Mouse (Mus musculus): ENCODE data around the gene Uqcrh. TPM values are rescaled to one million over a fixed set of nuclear protein-coding genes. Genes with fewer than 3 reads are reported as not detected.

The Uqcrh gene
- polyA plus RNA-seq, 1 experiment: 60.5 TPM

GRCm38 (mm10) chr4:116100959-116101358 lies 26.1 kb upstream of the Uqcrh start:
- 62% methylated on average over 7 of the region's 7 CpGs for WGBS
- Histone ChIP-seq H3K27ac (ENCODE audit: insufficient read depth, low read depth, low read length) (no peak overlapping the region), H3K4me1 (ENCODE audit: control insufficient read depth, insufficient read depth, insufficient read length, low read length) (no peaks in the 10 kb centered on the region), H3K4me3 (ENCODE audit: low read depth, low read length) (no peak overlapping the region), H3K36me3 (ENCODE audit: control insufficient read depth, insufficient read depth, low read length) (peaks cover 39% of the 10 kb centered on the region), H3K27me3 (ENCODE audit: control insufficient read depth, insufficient read depth, low read length) (no peaks in the 10 kb centered on the region)
- TF ChIP-seq CTCF (IDR thresholded peaks at IDR 0.05; ENCODE audit: extremely low read depth, insufficient read length, insufficient replicate concordance, low read depth, low read length): no peak
- TF ChIP-seq POLR2A (IDR thresholded peaks at IDR 0.05; ENCODE audit: low read depth, low read length): no peak

GRCm38 (mm10) chr4:116097211-116097610 lies 22.3 kb upstream of the Uqcrh start:
- no peak for TF ChIP-seq CTCF (IDR thresholded peaks at IDR 0.05; ENCODE audit: extremely low read depth, insufficient read length, insufficient replicate concordance, low read depth, low read length)
- no peak for TF ChIP-seq POLR2A (IDR thresholded peaks at IDR 0.05; ENCODE audit: low read depth, low read length)
- Histone ChIP-seq H3K27ac (ENCODE audit: insufficient read depth, low read depth, low read length) (no peak overlapping the region), H3K27me3 (ENCODE audit: control insufficient read depth, insufficient read depth, low read length) (no peaks in the 10 kb centered on the region), H3K4me1 (ENCODE audit: control insufficient read depth, insufficient read depth, insufficient read length, low read length) (no peaks in the 10 kb centered on the region), H3K4me3 (ENCODE audit: low read depth, low read length) (no peak overlapping the region), H3K36me3 (ENCODE audit: control insufficient read depth, insufficient read depth, low read length) (peaks cover 64% of the 10 kb centered on the region)
- WGBS: 63% methylated on average over 8 of the region's 8 CpGs

GRCm38 (mm10) chr4:116096291-116096690 lies 21.4 kb upstream of the Uqcrh start:
- H3K36me3 ChIP-seq (ENCODE audit: control insufficient read depth, insufficient read depth, low read length): peaks cover 64% of the 10 kb centered on the region
- H3K4me1 ChIP-seq (ENCODE audit: control insufficient read depth, insufficient read depth, insufficient read length, low read length): no peaks in the 10 kb centered on the region
- no peak overlapping the region for H3K4me3 ChIP-seq (ENCODE audit: low read depth, low read length)
- TF ChIP-seq POLR2A (IDR thresholded peaks at IDR 0.05; ENCODE audit: low read depth, low read length): no peak
- TF ChIP-seq CTCF (IDR thresholded peaks at IDR 0.05; ENCODE audit: extremely low read depth, insufficient read length, insufficient replicate concordance, low read depth, low read length): no peak
- H3K27ac ChIP-seq (ENCODE audit: insufficient read depth, low read depth, low read length): no peak overlapping the region
- no peaks in the 10 kb centered on the region for H3K27me3 ChIP-seq (ENCODE audit: control insufficient read depth, insufficient read depth, low read length)
- WGBS: 84% methylated on average over 10 of the region's 10 CpGs

GRCm38 (mm10) chr4:116088510-116089249 lies 13.8 kb upstream of the Uqcrh start:
- Histone ChIP-seq H3K27ac (ENCODE audit: insufficient read depth, low read depth, low read length) (no peak overlapping the region), H3K4me1 (ENCODE audit: control insufficient read depth, insufficient read depth, insufficient read length, low read length) (no peaks in the 10 kb centered on the region), H3K27me3 (ENCODE audit: control insufficient read depth, insufficient read depth, low read length) (no peaks in the 10 kb centered on the region), H3K4me3 (ENCODE audit: low read depth, low read length) (no peak overlapping the region), H3K36me3 (ENCODE audit: control insufficient read depth, insufficient read depth, low read length) (peaks cover 31% of the 10 kb centered on the region)
- 89% methylated on average over 23 of the region's 23 CpGs for WGBS
- no peak for TF ChIP-seq POLR2A (IDR thresholded peaks at IDR 0.05; ENCODE audit: low read depth, low read length)
- no peak for TF ChIP-seq CTCF (IDR thresholded peaks at IDR 0.05; ENCODE audit: extremely low read depth, insufficient read length, insufficient replicate concordance, low read depth, low read length)

- Histone ChIP-seq H3K27ac (ENCODE audit: insufficient read depth, low read depth, low read length) (peak overlapping the region; percentile 63), H3K36me3 (ENCODE audit: control insufficient read depth, insufficient read depth, low read length) (peaks cover 18% of the 10 kb centered on the region), H3K27me3 (ENCODE audit: control insufficient read depth, insufficient read depth, low read length) (no peaks in the 10 kb centered on the region), H3K4me1 (ENCODE audit: control insufficient read depth, insufficient read depth, insufficient read length, low read length) (peaks cover 12% of the 10 kb centered on the region), H3K4me3 (ENCODE audit: low read depth, low read length) (peak overlapping the region; percentile 85)
- TF ChIP-seq CTCF (IDR thresholded peaks at IDR 0.05; ENCODE audit: extremely low read depth, insufficient read length, insufficient replicate concordance, low read depth, low read length) (no peak), POLR2A (IDR thresholded peaks at IDR 0.05; ENCODE audit: low read depth, low read length) (no peak)
- 22% methylated on average over 3 of the region's 3 CpGs for WGBS
Observed at GRCm38 (mm10) chr4:116077240-116078095, 2.6 kb upstream of the Uqcrh start.

- Histone ChIP-seq H3K4me1 (ENCODE audit: control insufficient read depth, insufficient read depth, insufficient read length, low read length) (peaks cover 12% of the 10 kb centered on the region), H3K27me3 (ENCODE audit: control insufficient read depth, insufficient read depth, low read length) (no peaks in the 10 kb centered on the region), H3K4me3 (ENCODE audit: low read depth, low read length) (peak overlapping the region; percentile 85), H3K36me3 (ENCODE audit: control insufficient read depth, insufficient read depth, low read length) (peaks cover 14% of the 10 kb centered on the region), H3K27ac (ENCODE audit: insufficient read depth, low read depth, low read length) (peak overlapping the region; percentile 63)
- TF ChIP-seq POLR2A (IDR thresholded peaks at IDR 0.05; ENCODE audit: low read depth, low read length): no peak
- TF ChIP-seq CTCF (IDR thresholded peaks at IDR 0.05; ENCODE audit: extremely low read depth, insufficient read length, insufficient replicate concordance, low read depth, low read length): no peak
- WGBS: 2% methylated on average over 37 of the region's 37 CpGs
Observed at GRCm38 (mm10) chr4:116076369-116077231, 1.7 kb upstream of the Uqcrh start.

All from small intestine, adult 2 months (tissue).